Mouse (Mus musculus) intestine, postnatal 0 days (tissue): ENCODE data around the gene Htra1. TPM values are rescaled to one million over a fixed set of nuclear protein-coding genes. Genes with fewer than 3 reads are reported as not detected.

Experiments
- ATAC-seq: fragments of 200-750 bp; cut with Nextera tagmentation; 2 replicates; pipeline ENCODE4 v1.8.0; 2017; ENCODE audit warnings: mild to moderate bottlenecking, moderate TSS enrichment, moderate library complexity
- H3K27ac ChIP-seq: fragments of 300-500 bp; sonication (generic); 2 replicates; pipeline ENCODE4 v1.5.1; 2014; ENCODE audit warnings: mild to moderate bottlenecking, low read depth, low read length, moderate library complexity
- H3K27me3 ChIP-seq: fragments of 300-500 bp; sonication (generic); replicated peaks from 2 replicates; pipeline ENCODE4 v1.6.1; 2014; ENCODE audit warnings: low read length, mixed read lengths; ENCODE audit not compliant: control insufficient read depth, insufficient read depth
- H3K36me3 ChIP-seq: fragments of 300-500 bp; sonication (generic); 2 replicates; pipeline ENCODE4 v1.6.1; 2014; ENCODE audit warnings: mild to moderate bottlenecking, moderate library complexity; ENCODE audit not compliant: control insufficient read depth, insufficient read depth
- H3K4me1 ChIP-seq: fragments of 300-500 bp; sonication (generic); replicated peaks from 2 replicates; pipeline ENCODE4 v1.6.1; 2014; ENCODE audit warnings: antibody characterized with exemption, low read length, mixed read lengths; ENCODE audit not compliant: control insufficient read depth, insufficient read depth
- H3K4me2 ChIP-seq: fragments of 300-500 bp; sonication (generic); replicated peaks from 2 replicates; pipeline ENCODE4 v1.6.1; 2014; ENCODE audit warnings: low read depth, mild to moderate bottlenecking, moderate library complexity
- H3K4me3 ChIP-seq: fragments of 300-500 bp; sonication (generic); 2 replicates; pipeline ENCODE4 v1.5.1; 2014; ENCODE audit warnings: low read depth, low read length
- H3K9ac ChIP-seq: fragments of 300-500 bp; sonication (generic); 2 replicates; pipeline ENCODE4 v1.6.1; 2014; ENCODE audit warnings: mild to moderate bottlenecking, low read depth, low read length
- H3K9me3 ChIP-seq: fragments of 300-500 bp; sonication (generic); 2 replicates; pipeline ENCODE4 v1.6.1; 2016; ENCODE audit warnings: mixed run types; ENCODE audit not compliant: control insufficient read depth
- CTCF ChIP-seq: sonication (generic); IDR thresholded peaks from 2 replicates; pipeline ENCODE4 v1.5.1; 2016; ENCODE audit warnings: low read depth, mild to moderate bottlenecking, control low read depth, antibody characterized with exemption, moderate library complexity
- WGBS: fragments of 180-500 bp; shearing (Covaris S2); extraction: QIAGEN DNeasy Blood & Tissue Kit; methylation state at CpG from one replicate; pipeline ENCODE4 v1.1.7; 2014; 5-methylcytosine and 5-hydroxymethylcytosine counted together
- polyA plus RNA-seq: library from polyadenylated mRNA; unstranded; fragments of >200 nt; fragmentation: Nextera tagmentation; extraction: Ambion mirVana; gene quantifications from 2 replicates; pipeline ENCODE4 v1.2.1, GENCODE M21; 2015

Gene Htra1
- polyA plus RNA-seq, 1 experiment from 2014 or later, result 15.5 TPM

DNA sequence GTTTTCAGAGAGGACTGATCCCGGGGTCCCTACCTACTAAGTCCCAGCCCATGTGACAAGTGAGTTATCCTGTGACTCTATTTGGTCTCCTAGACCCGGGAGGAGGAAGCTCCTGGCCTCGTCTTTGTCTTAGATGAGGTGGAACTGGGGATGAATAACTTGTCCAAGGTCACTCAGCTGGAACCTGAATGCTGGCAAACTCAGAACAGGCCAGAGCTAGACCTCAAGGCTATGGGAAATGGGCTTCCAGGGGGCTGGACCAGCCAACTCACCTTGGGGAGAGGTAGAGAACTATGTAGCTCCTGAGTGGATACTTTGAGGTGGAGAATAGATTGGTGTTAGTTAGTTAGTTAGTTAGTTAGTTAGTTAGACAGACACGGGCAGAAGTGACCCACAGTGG, 2.1 kb downstream of the Htra1 start:
- Histone ChIP-seq H3K4me1 (no peaks in the 10 kb centered on the region; the same call in 1 of the 2 replicates), H3K9ac (no peak overlapping the region), H3K36me3 (no peaks in the 10 kb centered on the region), H3K4me2 (no peak overlapping the region), H3K27me3 (peaks cover 53% of the 10 kb centered on the region), H3K27ac (no peak overlapping the region), H3K9me3 (no peaks in the 10 kb centered on the region), H3K4me3 (no peak overlapping the region)
- no peak for ATAC-seq
- WGBS, result 61% methylated on average over 4 of the region's 4 CpGs
- no peak for TF ChIP-seq CTCF

DNA sequence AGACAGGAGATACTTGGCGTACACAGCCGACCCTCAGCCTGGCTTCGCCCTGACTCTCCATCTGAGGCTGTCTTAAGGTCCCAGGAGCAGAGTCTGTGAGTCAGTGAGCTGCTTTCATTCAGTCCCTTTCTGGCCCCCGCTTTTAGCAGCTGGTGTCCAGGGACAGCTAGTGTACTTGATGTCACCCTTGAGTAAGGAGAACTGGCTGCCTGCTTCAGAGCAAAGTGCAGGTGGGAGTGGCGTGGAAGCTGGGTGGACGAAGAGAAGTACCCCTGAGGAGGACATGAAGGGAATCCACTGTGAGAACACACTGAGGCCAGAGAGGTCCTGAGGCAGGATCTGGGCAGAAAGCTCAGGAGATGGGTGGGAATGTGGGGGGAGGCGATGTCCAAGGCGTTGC, 3.0 kb downstream of the Htra1 start:
- H3K27me3 ChIP-seq, result peaks cover 44% of the 10 kb centered on the region
- no peak overlapping the region for H3K27ac ChIP-seq
- 86% methylated on average over 8 of the region's 8 CpGs for WGBS
- H3K9me3 ChIP-seq, result no peaks in the 10 kb centered on the region
- no peak overlapping the region for H3K4me3 ChIP-seq
- H3K4me1 ChIP-seq, result no peaks in the 10 kb centered on the region; the same call in 1 of the 2 replicates
- H3K9ac ChIP-seq, result no peak overlapping the region
- no peak for ATAC-seq
- H3K36me3 ChIP-seq, result no peaks in the 10 kb centered on the region
- H3K4me2 ChIP-seq, result no peak overlapping the region
- TF ChIP-seq CTCF, result no peak

DNA sequence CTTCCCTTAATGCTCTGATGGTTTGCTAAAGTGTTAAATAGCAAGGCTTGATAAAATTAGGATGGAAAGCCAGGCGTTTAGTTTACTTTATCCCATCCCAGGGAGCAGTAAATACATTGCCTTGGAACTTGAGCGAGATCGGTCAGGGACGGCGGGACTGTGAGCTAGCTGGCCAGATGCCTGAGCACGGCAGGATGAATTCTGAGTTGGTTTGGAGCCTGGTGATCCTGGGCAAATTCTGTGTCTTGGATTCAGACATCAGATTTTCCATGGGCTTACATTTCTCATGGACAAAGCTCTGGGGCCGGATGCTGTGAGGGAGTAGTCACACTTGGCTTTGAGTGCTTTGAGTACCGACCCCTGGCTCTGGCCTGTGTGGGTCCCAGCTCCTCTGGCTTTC, 4.8 kb downstream of the Htra1 start:
- H3K27ac ChIP-seq, result no peak overlapping the region
- no peak for ATAC-seq
- no peaks in the 10 kb centered on the region for H3K9me3 ChIP-seq
- no peak overlapping the region for H3K4me3 ChIP-seq
- TF ChIP-seq CTCF, result no peak
- H3K9ac ChIP-seq, result no peak overlapping the region
- H3K27me3 ChIP-seq, result peaks cover 31% of the 10 kb centered on the region
- WGBS, result 56% methylated on average over 8 of the region's 8 CpGs
- no peaks in the 10 kb centered on the region for H3K36me3 ChIP-seq
- H3K4me2 ChIP-seq, result no peak overlapping the region
- no peaks in the 10 kb centered on the region for H3K4me1 ChIP-seq

DNA sequence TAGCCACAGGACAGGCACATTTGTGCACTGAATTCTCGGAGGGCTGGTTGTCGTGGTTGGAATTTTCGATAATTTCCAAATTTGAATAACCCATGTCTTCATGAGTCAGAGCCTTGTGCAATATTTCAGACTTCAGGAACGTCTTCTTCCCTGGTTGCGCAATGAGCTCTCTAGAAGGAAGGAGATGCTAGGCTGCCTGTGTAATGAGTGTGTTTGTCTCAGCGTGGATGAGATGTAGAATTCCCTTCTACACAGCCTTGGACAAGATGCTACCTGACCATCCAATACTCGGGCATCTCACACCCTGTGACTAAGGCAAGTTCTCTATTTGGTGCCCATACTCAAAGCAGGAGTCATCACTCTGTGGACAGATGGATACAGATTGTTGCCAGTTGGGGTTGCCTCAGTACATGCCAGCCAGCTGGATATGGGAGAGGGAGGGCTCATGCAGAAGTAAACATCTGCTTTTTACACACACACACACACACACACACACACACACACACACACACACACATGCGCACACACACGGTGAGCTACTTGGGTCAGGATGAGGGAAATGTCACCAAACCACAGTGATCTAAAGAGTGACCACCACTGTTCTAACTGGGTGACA, 7.5 kb downstream of the Htra1 start:
- no peak overlapping the region for H3K4me3 ChIP-seq
- no peak overlapping the region for H3K27ac ChIP-seq
- TF ChIP-seq CTCF, result no peak
- no peak overlapping the region for H3K4me2 ChIP-seq
- no peaks in the 10 kb centered on the region for H3K4me1 ChIP-seq
- WGBS, result 80% methylated on average over 9 of the region's 9 CpGs
- no peak overlapping the region for H3K9ac ChIP-seq
- ATAC-seq, result no peak
- H3K36me3 ChIP-seq, result no peaks in the 10 kb centered on the region
- H3K9me3 ChIP-seq, result no peaks in the 10 kb centered on the region
- peaks cover 5% of the 10 kb centered on the region; the same call in 1 of the 2 replicates for H3K27me3 ChIP-seq

DNA sequence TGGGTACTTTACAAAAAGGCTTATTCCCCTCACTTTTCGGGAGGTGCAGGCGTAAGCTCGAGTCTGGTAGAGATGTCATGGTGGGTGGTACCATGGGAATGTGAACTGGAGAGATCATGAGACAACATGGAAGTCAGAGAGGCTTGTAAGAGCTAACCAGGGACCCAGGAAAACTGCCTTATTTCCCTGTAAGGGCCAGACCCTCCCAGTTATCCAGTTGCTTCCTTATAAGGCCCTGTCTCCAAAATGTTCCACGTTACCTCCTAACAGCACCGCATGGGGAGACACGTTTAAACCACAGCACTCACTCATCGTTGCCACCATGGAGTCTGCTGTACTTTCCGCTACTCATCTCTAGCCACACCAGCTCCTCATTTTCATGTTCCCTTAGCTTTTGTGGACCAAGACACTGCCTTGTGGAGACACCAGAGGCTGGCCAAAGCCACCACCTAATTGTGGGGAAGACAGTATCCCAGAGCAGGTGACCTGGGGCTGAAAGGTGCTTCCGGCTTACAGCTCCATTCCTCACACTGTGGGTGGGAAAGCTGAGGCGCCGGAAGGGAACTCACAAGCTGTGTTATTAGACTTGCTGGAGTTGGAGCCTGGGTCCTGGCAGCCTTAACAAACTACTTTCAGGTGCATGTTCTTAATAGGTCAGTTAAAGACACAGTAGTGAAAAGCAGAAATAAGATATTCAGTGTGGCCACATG, 9.0 kb downstream of the Htra1 start:
- 89% methylated on average over 11 of the region's 11 CpGs for WGBS
- no peak overlapping the region for H3K27ac ChIP-seq
- no peak overlapping the region for H3K9ac ChIP-seq
- H3K27me3 ChIP-seq, result no peaks in the 10 kb centered on the region
- ATAC-seq, result no peak
- no peaks in the 10 kb centered on the region for H3K9me3 ChIP-seq
- no peaks in the 10 kb centered on the region for H3K36me3 ChIP-seq
- no peak for TF ChIP-seq CTCF
- H3K4me2 ChIP-seq, result no peak overlapping the region
- no peaks in the 10 kb centered on the region for H3K4me1 ChIP-seq
- no peak overlapping the region for H3K4me3 ChIP-seq

DNA sequence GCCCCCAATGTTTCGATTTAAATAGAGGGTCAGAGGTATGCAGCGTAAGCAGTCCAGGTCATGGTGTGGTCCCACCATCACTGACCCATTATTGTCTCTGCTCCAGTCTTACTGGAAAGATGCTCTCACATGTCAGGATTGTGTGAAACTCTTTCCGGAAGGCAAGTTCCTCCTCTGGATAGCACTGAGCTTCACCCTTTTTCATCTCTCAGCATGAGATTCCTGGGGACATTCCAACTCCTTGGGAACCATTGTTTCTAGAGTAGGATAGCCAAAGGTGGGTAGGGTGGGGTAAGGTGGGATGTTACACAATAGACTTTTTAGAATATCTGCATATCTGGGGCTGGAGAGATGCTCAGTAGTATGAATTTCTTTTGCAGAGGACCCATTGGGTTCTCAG, 9.8 kb downstream of the Htra1 start:
- H3K27ac ChIP-seq, result no peak overlapping the region
- ATAC-seq, result no peak
- 91% methylated on average over 3 of the region's 3 CpGs for WGBS
- no peaks in the 10 kb centered on the region for H3K4me1 ChIP-seq
- no peaks in the 10 kb centered on the region for H3K27me3 ChIP-seq
- H3K9ac ChIP-seq, result no peak overlapping the region
- H3K9me3 ChIP-seq, result no peaks in the 10 kb centered on the region
- H3K36me3 ChIP-seq, result no peaks in the 10 kb centered on the region
- TF ChIP-seq CTCF, result no peak
- H3K4me3 ChIP-seq, result no peak overlapping the region
- H3K4me2 ChIP-seq, result no peak overlapping the region
